Mouse (Mus musculus) C3H10T1/2 (cell line): ENCODE measurements around the gene Sgip1. TPM values are rescaled to one million over a fixed set of nuclear protein-coding genes. Genes with fewer than 3 reads are reported as not detected.

Experiments used
- polyA plus RNA-seq, 2 experiments: library from polyadenylated mRNA; unstranded; fragments of >200 nt; fragmentation: generic; extraction: Trizol; gene quantifications; one replicate each; pipeline ENCODE4 v1.2.1; 2012; ENCODE audit warnings: missing spikeins in 2 of 2

Sgip1 gene
- under 1 TPM; 0.42 to 0.47 TPM for polyA plus RNA-seq

GRCm38 (mm10) chr4:102741287-102741686, at the start of gene Sgip1:
Gene Sgip1 (plus strand): TSS chr4:102741297.

GRCm38 (mm10) chr4:102978440-102978839, 237.3 kb downstream of the Sgip1 start, which contains the start of gene Tctex1d1:
Gene Tctex1d1 (plus strand): TSS chr4:102978606.

Other genes starting within 250 kb of the Sgip1 start
- not detected for gene Tctex1d1, start 237.3 kb downstream of the Sgip1 start, polyA plus RNA-seq